Mouse (Mus musculus) olfactory bulb, adult 2 months (tissue): ENCODE measurements around the gene Gm10985. TPM values are rescaled to one million over a fixed set of nuclear protein-coding genes. Genes with fewer than 3 reads are reported as not detected.

Experiments
- H3K27ac ChIP-seq: fragments of 200-500 bp; 2 replicates; pipeline ENCODE4 v1.5.1; 2012; ENCODE audit warnings: low read depth, low read length; ENCODE audit not compliant: insufficient read depth
- H3K4me1 ChIP-seq: fragments of 200-500 bp; 2 replicates; pipeline ENCODE4 v1.6.1; 2012; ENCODE audit warnings: low read length; ENCODE audit not compliant: control insufficient read depth, insufficient read depth
- H3K4me3 ChIP-seq: fragments of 200-500 bp; 2 replicates; pipeline ENCODE4 v1.5.1; 2012; ENCODE audit warnings: mild to moderate bottlenecking, low read depth, low read length, moderate library complexity; ENCODE audit not compliant: insufficient read depth
- CTCF ChIP-seq: fragments of 200-500 bp; IDR thresholded peaks from 2 replicates; pipeline ENCODE4 v1.5.1; 2012; ENCODE audit warnings: low read depth, mild to moderate bottlenecking, low read length, moderate library complexity; ENCODE audit not compliant: insufficient read depth
- POLR2A ChIP-seq: fragments of 200-500 bp; IDR thresholded peaks from 2 replicates; pipeline ENCODE4 v1.6.1; 2012; ENCODE audit warnings: mild to moderate bottlenecking, low read depth, low read length, moderate library complexity; ENCODE audit not compliant: insufficient read depth
- WGBS: fragments of 180-500 bp; shearing (Covaris S2); methylation state at CpG from one replicate; pipeline ENCODE4 v1.1.7; 2018; 5-methylcytosine and 5-hydroxymethylcytosine counted together
- polyA plus RNA-seq: library from polyadenylated mRNA; stranded (reverse); fragments of >200 nt; gene quantifications from 2 replicates; pipeline ENCODE4 v1.2.4, GENCODE M21; 2012; ENCODE audit warnings: low replicate concordance; ENCODE audit not compliant: missing spikeins, insufficient read depth, insufficient read length

Gm10985 gene
- not detected in 2 replicates for polyA plus RNA-seq

- no peak within 1 kb of the TSS for H3K27ac ChIP-seq
- WGBS = 82% methylated on average over 2 of the region's 2 CpGs
- no peak within 1 kb of the TSS for H3K4me3 ChIP-seq
- no peak for TF ChIP-seq POLR2A
- TF ChIP-seq CTCF = no peak
- peaks cover 6% of the 10 kb centered on the region for H3K4me1 ChIP-seq
These were observed at the start of gene Gm10985 for GRCm38 (mm10) chr3:53844786-53845185. Gene Gm10985 (plus strand): TSS chr3:53845086.

GRCm38 (mm10) chr3:53796933-53797332 is 48.0 kb upstream of the Gm10985 start:
- WGBS = 60% methylated on average over 1 of the region's 1 CpGs
- TF ChIP-seq POLR2A (no peak), CTCF (no peak)

GRCm38 (mm10) chr3:53799671-53800070 is 45.2 kb upstream of the Gm10985 start:
- peaks cover 2% of the 10 kb centered on the region; the same call in 1 of the 2 replicates for H3K4me1 ChIP-seq
- WGBS = 36% methylated on average over 2 of the region's 2 CpGs
- no peak overlapping the region for H3K4me3 ChIP-seq
- no peak overlapping the region for H3K27ac ChIP-seq
- TF ChIP-seq POLR2A (no peak), CTCF (no peak)

More at GRCm38 (mm10) chr3:53796933-53797332, 48.0 kb upstream of the Gm10985 start:
- no peak overlapping the region for H3K27ac ChIP-seq
- H3K4me1 ChIP-seq = peaks cover 2% of the 10 kb centered on the region; the same call in 1 of the 2 replicates
- no peak overlapping the region for H3K4me3 ChIP-seq

GRCm38 (mm10) chr3:53813421-53813977 is 31.4 kb upstream of the Gm10985 start:
- TF ChIP-seq POLR2A (no peak), CTCF (no peak)
- H3K4me1 ChIP-seq = no peaks in the 10 kb centered on the region; the same call in 1 of the 2 replicates
- H3K27ac ChIP-seq = no peak overlapping the region
- H3K4me3 ChIP-seq = no peak overlapping the region
- WGBS = 64% methylated on average over 7 of the region's 7 CpGs

GRCm38 (mm10) chr3:53834238-53834637 is 10.6 kb upstream of the Gm10985 start:
- TF ChIP-seq POLR2A = no peak
- TF ChIP-seq CTCF = no peak
- 89% methylated on average over 2 of the region's 2 CpGs for WGBS
- Histone ChIP-seq H3K4me3 (no peak overlapping the region), H3K4me1 (no peaks in the 10 kb centered on the region), H3K27ac (no peak overlapping the region)

GRCm38 (mm10) chr3:53846206-53846928 is 1.5 kb downstream of the Gm10985 start:
- peaks cover 6% of the 10 kb centered on the region for H3K4me1 ChIP-seq
- peak overlapping the region; percentile 23; the same call in 1 of the 2 replicates for H3K27ac ChIP-seq
- H3K4me3 ChIP-seq = no peak overlapping the region
- WGBS = 64% methylated on average over 7 of the region's 7 CpGs
- no peak for TF ChIP-seq CTCF
- no peak for TF ChIP-seq POLR2A

GRCm38 (mm10) chr3:53847726-53848125 is 2.8 kb downstream of the Gm10985 start:
- H3K27ac ChIP-seq = peak overlapping the region; percentile 82
- H3K4me1 ChIP-seq = peaks cover 6% of the 10 kb centered on the region
- H3K4me3 ChIP-seq = no peak overlapping the region
- WGBS = 28% methylated on average over 4 of the region's 4 CpGs
- TF ChIP-seq POLR2A = no peak
- TF ChIP-seq CTCF = no peak

GRCm38 (mm10) chr3:53848262-53848661 is 3.4 kb downstream of the Gm10985 start:
- H3K27ac ChIP-seq = peak overlapping the region; percentile 93
- peak overlapping the region; percentile 29; the same call in 1 of the 2 replicates for H3K4me3 ChIP-seq
- H3K4me1 ChIP-seq = peaks cover 6% of the 10 kb centered on the region
- 47% methylated on average over 11 of the region's 11 CpGs for WGBS
- TF ChIP-seq POLR2A (no peak), CTCF (no peak)

GRCm38 (mm10) chr3:53854261-53854660 is 9.4 kb downstream of the Gm10985 start:
- H3K4me3 ChIP-seq = no peak overlapping the region
- WGBS = 83% methylated on average over 4 of the region's 4 CpGs
- no peak for TF ChIP-seq POLR2A
- no peak overlapping the region for H3K27ac ChIP-seq
- H3K4me1 ChIP-seq = no peaks in the 10 kb centered on the region
